Mouse (Mus musculus) hindbrain, embryonic 16.5 days (tissue): Measurements from ENCODE around the gene Dbil5. TPM values are rescaled to one million over a fixed set of nuclear protein-coding genes. Genes with fewer than 3 reads are reported as not detected.

Experiments used
- ATAC-seq: fragments of 200-750 bp; cut with Nextera tagmentation; 2 replicates; pipeline ENCODE4 v1.8.0; 2017; ENCODE audit warnings: moderate TSS enrichment, moderate library complexity
- H3K27ac ChIP-seq: fragments of 300-500 bp; sonication (generic); 2 replicates; pipeline ENCODE4 v1.5.1; 2014; ENCODE audit warnings: low read depth, mild to moderate bottlenecking, control low read depth, low read length, moderate library complexity
- H3K27me3 ChIP-seq: fragments of 300-500 bp; sonication (generic); replicated peaks from 2 replicates; pipeline ENCODE4 v1.6.1; 2014; ENCODE audit warnings: low read length; ENCODE audit not compliant: control insufficient read depth, insufficient read depth
- H3K36me3 ChIP-seq: fragments of 300-500 bp; sonication (generic); 2 replicates; pipeline ENCODE4 v1.6.1; 2014; ENCODE audit warnings: mild to moderate bottlenecking, low read length, moderate library complexity, mixed read lengths; ENCODE audit not compliant: control insufficient read depth, insufficient read depth
- H3K4me1 ChIP-seq: fragments of 300-500 bp; sonication (generic); 2 replicates; pipeline ENCODE4 v1.6.1; 2014; ENCODE audit warnings: low read depth, low read length; ENCODE audit not compliant: control insufficient read depth, insufficient read depth
- H3K4me2 ChIP-seq: fragments of 300-500 bp; sonication (generic); 2 replicates; pipeline ENCODE4 v1.6.1; 2014; ENCODE audit warnings: mild to moderate bottlenecking, low read length, control low read depth, moderate library complexity
- H3K4me3 ChIP-seq: fragments of 300-500 bp; sonication (generic); 2 replicates; pipeline ENCODE4 v1.5.1; 2014; ENCODE audit warnings: mild to moderate bottlenecking, low read length, control low read depth, moderate library complexity
- H3K9ac ChIP-seq: fragments of 300-500 bp; sonication (generic); 2 replicates; pipeline ENCODE4 v1.6.1; 2014; ENCODE audit warnings: low read depth, mild to moderate bottlenecking, control low read depth, low read length, moderate library complexity
- H3K9me3 ChIP-seq: fragments of 300-500 bp; sonication (generic); 2 replicates; pipeline ENCODE4 v1.6.1; 2014; ENCODE audit warnings: mild to moderate bottlenecking, low read length, moderate library complexity; ENCODE audit not compliant: control insufficient read depth
- WGBS: fragments of 180-500 bp; shearing (Covaris S2); extraction: QIAGEN DNeasy Blood & Tissue Kit; methylation state at CpG from one replicate; pipeline ENCODE4 v1.1.7; 2014; 5-methylcytosine and 5-hydroxymethylcytosine counted together
- polyA plus RNA-seq: library from polyadenylated mRNA; unstranded; fragments of >200 nt; fragmentation: Nextera tagmentation; extraction: Ambion mirVana; gene quantifications from 2 replicates; pipeline ENCODE4 v1.2.1, GENCODE M21; 2015

The Dbil5 gene
- polyA plus RNA-seq, 1 experiment from 2014 or later = 0.78 TPM

- WGBS = 92% methylated on average over 5 of the region's 5 CpGs
- peaks cover 7% of the 10 kb centered on the region; the same call in 1 of the 2 replicates for H3K36me3 ChIP-seq
- peak overlapping the region; percentile 73 for H3K4me2 ChIP-seq
- H3K27me3 ChIP-seq = no peaks in the 10 kb centered on the region
- peak overlapping the region; percentile 78; the same call in 1 of the 2 replicates for H3K4me3 ChIP-seq
- no peak for ATAC-seq
- peaks cover 8% of the 10 kb centered on the region for H3K4me1 ChIP-seq
- no peaks in the 10 kb centered on the region for H3K9me3 ChIP-seq
- H3K27ac ChIP-seq = no peak overlapping the region
- no peak overlapping the region for H3K9ac ChIP-seq
Measured at GRCm38 (mm10) chr11:76216049-76216540, 1.3 kb upstream of the Dbil5 start.

DNA sequence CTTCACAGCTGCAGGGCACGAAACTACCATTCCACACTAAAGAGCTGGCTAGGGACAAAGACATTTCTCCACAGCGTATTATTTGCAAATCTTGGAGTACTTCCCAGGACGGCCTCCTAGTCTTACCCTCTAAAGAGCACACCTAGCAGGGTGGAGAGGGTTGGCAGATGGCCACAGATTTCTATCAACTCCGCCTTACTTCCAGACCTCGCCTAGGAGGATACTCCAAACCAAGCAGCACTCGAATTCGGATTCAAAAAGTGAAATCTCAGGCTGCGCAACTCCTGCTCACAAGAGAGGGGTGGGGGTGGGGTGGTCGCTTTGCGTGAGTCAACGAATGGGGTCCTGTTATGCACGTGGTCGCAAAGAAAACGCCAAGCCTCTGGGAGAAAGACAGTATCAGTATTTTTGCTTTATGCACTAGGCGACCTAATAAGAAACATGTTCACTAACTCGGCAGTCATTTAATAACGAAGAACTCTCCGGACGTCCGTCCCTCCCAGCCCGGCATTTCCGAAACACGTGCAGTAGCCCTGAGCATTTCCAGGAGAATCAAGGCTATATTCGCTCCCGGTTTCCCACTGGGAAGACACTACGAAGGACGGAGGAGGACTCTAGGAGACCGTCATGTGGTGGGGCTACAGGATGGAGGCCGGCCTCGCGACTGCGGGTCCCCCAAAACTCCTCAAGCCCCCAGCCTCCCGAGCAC is 573 bp upstream of the Dbil5 start:
- H3K27me3 ChIP-seq = no peaks in the 10 kb centered on the region
- peak overlapping the region; percentile 73 for H3K4me2 ChIP-seq
- peaks cover 8% of the 10 kb centered on the region for H3K4me1 ChIP-seq
- H3K9me3 ChIP-seq = no peaks in the 10 kb centered on the region
- H3K4me3 ChIP-seq = peak overlapping the region; percentile 78
- peaks cover 7% of the 10 kb centered on the region; the same call in 1 of the 2 replicates for H3K36me3 ChIP-seq
- peak; percentile 16 for ATAC-seq
- WGBS = 2% methylated on average over 33 of the region's 33 CpGs
- peak overlapping the region; percentile 82 for H3K27ac ChIP-seq
- H3K9ac ChIP-seq = peak overlapping the region; percentile 89

DNA sequence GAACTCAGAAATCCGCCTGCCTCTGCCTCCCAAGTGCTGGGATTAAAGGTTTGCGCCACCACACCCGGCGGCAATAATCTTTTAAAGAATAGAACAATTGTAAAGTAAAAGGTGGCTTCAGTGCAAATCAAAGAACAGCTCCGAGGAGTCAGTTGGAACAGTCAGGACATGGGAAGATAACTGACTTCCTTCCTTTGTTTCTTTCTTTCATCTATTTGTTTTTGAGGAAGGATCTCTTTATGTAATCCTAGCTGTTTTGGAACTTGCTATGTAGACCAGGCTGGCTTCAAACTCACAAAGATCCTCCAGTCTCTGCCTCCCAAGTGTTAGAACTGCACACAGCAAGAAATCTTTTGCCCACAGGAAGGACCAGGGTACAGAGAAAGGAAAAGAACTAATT is 7.2 kb downstream of the Dbil5 start:
- no peak overlapping the region for H3K27ac ChIP-seq
- H3K4me1 ChIP-seq = no peaks in the 10 kb centered on the region
- H3K4me2 ChIP-seq = no peak overlapping the region
- 96% methylated on average over 5 of the region's 5 CpGs for WGBS
- no peaks in the 10 kb centered on the region for H3K27me3 ChIP-seq
- H3K36me3 ChIP-seq = peaks cover 8% of the 10 kb centered on the region
- no peak for ATAC-seq
- H3K9me3 ChIP-seq = no peaks in the 10 kb centered on the region
- H3K9ac ChIP-seq = no peak overlapping the region
- H3K4me3 ChIP-seq = no peak overlapping the region

- Histone ChIP-seq H3K27me3 (no peaks in the 10 kb centered on the region), H3K4me2 (no peak overlapping the region), H3K9me3 (no peaks in the 10 kb centered on the region), H3K36me3 (peaks cover 8% of the 10 kb centered on the region), H3K4me3 (no peak overlapping the region), H3K4me1 (no peaks in the 10 kb centered on the region), H3K9ac (no peak overlapping the region), H3K27ac (no peak overlapping the region)
- ATAC-seq = no peak
Measured at GRCm38 (mm10) chr11:76225051-76225450, 7.6 kb downstream of the Dbil5 start.

DNA sequence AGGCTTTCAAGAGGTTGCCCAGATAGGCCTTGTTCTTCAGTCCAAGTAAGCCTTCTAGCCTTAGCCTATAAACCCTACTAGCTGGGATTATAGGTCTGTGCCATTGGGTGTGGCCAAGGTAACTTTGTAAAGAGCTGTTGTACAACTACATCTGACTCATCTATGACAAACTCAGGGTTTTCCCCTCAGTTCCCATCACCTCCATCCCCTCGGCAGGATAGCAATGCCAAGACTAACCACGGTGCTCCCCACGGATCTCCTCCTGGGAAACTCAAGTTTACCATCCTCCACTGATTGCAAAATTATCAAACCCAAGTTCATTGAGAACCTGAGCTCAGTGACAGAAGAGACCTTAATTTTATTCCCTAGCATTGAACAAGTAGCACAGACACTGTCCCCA is 18.7 kb downstream of the Dbil5 start:
- 90% methylated on average over 3 of the region's 3 CpGs for WGBS
- H3K9ac ChIP-seq = no peak overlapping the region

DNA sequence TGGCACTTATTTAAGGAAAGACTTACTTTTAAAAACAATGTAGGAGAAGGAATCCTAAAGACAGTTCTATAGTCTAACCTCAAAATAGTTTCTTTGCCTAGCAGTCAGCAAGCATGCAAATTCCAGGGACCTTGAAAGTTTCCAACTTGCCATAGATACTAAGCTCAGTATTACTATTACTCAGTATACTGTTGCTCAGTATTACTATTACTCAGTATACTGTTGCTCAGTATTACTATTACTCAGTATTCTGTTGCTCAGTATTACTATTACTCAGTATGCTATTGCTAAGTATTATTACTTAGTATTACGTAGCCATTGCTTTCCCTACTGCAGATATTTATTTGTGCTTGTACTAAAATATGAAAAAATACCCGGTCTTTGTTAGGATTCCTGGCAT is 22.3 kb downstream of the Dbil5 start:
- Histone ChIP-seq H3K36me3 (peaks cover 13% of the 10 kb centered on the region), H3K9ac (no peak overlapping the region), H3K27ac (no peak overlapping the region), H3K9me3 (no peaks in the 10 kb centered on the region), H3K4me1 (peaks cover 17% of the 10 kb centered on the region), H3K4me3 (no peak overlapping the region), H3K27me3 (no peaks in the 10 kb centered on the region), H3K4me2 (no peak overlapping the region)
- WGBS = 96% methylated on average over 2 of the region's 2 CpGs
- ATAC-seq = no peak

More for the DNA sequence above, 18.7 kb downstream of the Dbil5 start:
- Histone ChIP-seq H3K27me3 (no peaks in the 10 kb centered on the region), H3K4me2 (no peak overlapping the region), H3K4me3 (no peak overlapping the region), H3K36me3 (peaks cover 23% of the 10 kb centered on the region), H3K4me1 (no peaks in the 10 kb centered on the region), H3K27ac (no peak overlapping the region), H3K9me3 (no peaks in the 10 kb centered on the region)
- ATAC-seq = no peak

DNA sequence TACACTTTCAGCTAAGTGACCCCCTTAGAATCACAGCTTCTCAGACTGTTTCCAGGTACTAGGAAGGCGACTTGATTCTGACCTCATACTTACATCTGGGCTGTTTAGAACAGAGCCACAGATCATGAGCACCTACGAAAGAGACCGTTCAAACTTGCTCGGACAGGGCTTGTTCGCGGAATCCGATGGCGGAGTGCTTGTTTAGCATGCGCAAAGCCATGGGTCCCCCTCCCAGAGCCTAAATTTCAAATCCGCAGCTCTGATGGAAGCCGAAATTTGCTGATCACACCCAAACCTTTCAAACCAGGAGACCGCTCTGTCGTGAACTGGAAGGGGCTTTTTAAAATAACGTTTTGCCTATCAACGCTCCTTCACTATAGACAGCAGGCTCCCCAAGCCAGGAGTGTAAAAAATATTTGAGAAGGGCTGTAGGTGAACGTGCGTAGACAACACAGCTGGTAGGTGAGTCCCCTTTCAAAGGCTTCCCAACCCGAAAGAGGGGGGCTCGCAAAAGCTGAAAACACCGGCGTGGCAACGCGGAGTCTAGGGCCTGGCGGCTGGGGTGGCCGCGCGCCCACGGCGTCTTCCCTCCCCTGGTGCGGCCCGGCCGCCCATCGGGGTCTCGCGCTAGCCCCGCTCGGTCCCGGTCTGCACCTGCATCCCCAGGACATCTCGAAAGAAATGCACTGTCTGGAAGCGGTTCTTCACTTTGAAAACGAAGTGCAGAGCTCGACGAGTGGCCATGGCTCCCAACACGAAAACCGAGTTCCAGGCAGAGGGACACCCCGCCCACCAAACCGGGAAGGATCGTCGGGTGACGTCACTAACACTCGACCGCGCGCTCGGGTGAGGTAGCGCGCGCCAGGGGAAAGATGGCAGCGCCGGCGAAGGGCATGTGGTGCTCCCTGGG is 25.7 kb downstream of the Dbil5 start, which contains the start of the genes Mrm3 and Glod4:
Gene Mrm3, plus strand, starts transcription at position 815 of the 910 bp plus-strand sequence.
Gene Glod4, minus strand, starts transcription at position 825 of the 910 bp plus-strand sequence.
- H3K36me3 ChIP-seq = peaks cover 3% of the 10 kb centered on the region; the same call in 1 of the 2 replicates
- H3K9ac ChIP-seq = peak within 1 kb of the TSS; percentile 93
- ATAC-seq = peak; percentile 93
- peaks cover 24% of the 10 kb centered on the region for H3K4me1 ChIP-seq
- no peaks in the 10 kb centered on the region for H3K9me3 ChIP-seq
- WGBS = under 1% methylated on average over 57 of the region's 61 CpGs
- H3K27ac ChIP-seq = peak within 1 kb of the TSS; percentile 90
- peak within 1 kb of the TSS; percentile 51 for H3K4me3 ChIP-seq
- H3K4me2 ChIP-seq = peak within 1 kb of the TSS; percentile 96
- H3K27me3 ChIP-seq = no peaks in the 10 kb centered on the region

DNA sequence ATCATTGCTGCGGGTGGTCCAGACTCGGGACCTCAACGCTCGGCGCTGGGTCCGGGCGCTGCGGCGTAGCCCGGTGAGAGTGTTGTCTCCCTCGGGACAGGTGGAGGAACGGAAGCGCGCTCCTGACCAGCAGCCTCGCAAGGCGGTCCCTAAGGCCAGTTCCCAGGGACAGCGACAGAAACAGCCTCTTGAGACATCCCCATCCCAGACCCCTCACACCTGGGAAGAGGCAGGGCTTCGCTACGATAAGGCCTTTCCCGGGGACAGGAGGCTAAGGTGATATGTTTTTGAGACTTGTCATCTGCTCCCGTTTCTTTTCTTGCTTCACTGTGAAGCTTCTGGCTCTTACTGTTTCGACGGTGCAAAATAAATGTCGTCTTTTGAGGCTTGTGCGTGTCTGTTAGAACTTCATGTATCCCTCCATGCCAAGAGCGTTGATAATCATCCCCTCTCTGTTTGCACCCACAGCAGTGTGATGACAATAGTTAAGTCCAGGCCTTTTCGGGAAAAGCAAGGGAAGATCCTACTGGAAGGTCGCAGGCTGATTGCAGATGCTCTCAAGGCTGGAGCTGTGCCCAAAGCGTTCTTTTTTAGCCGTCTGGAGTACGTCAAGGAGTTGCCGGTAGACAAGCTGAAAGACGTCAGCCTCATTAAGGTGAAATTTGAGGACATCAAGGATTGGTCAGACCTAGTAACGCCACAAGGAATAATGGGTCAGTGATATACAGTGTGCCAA is 26.6 kb downstream of the Dbil5 start:
- no peak; the same call in 1 of the 2 replicates for ATAC-seq
- no peaks in the 10 kb centered on the region for H3K27me3 ChIP-seq
- H3K9me3 ChIP-seq = no peaks in the 10 kb centered on the region
- H3K4me1 ChIP-seq = peaks cover 24% of the 10 kb centered on the region
- peak overlapping the region; percentile 96 for H3K4me2 ChIP-seq
- peak overlapping the region; percentile 93 for H3K9ac ChIP-seq
- H3K4me3 ChIP-seq = peak overlapping the region; percentile 51
- 4% methylated on average over 34 of the region's 34 CpGs for WGBS
- H3K36me3 ChIP-seq = peaks cover 3% of the 10 kb centered on the region; the same call in 1 of the 2 replicates
- peak overlapping the region; percentile 90 for H3K27ac ChIP-seq
